Mouse (Mus musculus) adrenal gland, postnatal 36 days (tissue): Measurements from ENCODE around the gene Ttyh2. TPM values are rescaled to one million over a fixed set of nuclear protein-coding genes. Genes with fewer than 3 reads are reported as not detected.
"Not testable (repeated sequence)": the region's sequence is repeated elsewhere in the genome, so short reads cannot be mapped to it uniquely, and the experiment has no call there.

Experiments used
- DNase-seq, 2 experiments: peaks; one replicate each; pipeline ENCODE4 v3.0.0; 2021; ENCODE audit warnings: mixed read lengths in 1 of 2
- total RNA-seq, 2 experiments: library from RNA; stranded (reverse); gene quantifications; 2 replicates each; pipeline ENCODE4 v1.2.3; 2021

Gene Ttyh2
- total RNA-seq, 2 experiments from 2014 or later = 64.3 to 124 TPM

DNA sequence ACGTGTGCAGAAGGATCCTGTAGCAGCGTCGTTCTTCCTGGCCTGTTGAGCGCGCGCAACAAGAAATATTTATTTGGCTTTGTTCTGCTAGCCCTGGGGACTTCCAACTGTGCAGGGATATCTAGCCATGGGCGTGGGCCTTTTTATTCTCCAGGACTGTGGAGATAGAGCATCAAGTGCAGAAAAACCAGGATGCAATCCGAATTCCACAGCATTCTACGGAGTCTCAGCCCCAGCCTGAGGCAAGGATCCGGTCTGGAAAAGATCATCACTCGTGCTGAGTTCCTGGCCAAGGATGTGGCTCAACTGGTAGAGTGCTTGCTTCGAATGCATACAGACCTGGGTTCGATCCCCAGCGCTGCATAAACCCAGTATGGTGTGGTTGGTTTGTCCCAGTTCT, 13.1 kb upstream of the Ttyh2 start:
- DNase-seq = no peak

DNA sequence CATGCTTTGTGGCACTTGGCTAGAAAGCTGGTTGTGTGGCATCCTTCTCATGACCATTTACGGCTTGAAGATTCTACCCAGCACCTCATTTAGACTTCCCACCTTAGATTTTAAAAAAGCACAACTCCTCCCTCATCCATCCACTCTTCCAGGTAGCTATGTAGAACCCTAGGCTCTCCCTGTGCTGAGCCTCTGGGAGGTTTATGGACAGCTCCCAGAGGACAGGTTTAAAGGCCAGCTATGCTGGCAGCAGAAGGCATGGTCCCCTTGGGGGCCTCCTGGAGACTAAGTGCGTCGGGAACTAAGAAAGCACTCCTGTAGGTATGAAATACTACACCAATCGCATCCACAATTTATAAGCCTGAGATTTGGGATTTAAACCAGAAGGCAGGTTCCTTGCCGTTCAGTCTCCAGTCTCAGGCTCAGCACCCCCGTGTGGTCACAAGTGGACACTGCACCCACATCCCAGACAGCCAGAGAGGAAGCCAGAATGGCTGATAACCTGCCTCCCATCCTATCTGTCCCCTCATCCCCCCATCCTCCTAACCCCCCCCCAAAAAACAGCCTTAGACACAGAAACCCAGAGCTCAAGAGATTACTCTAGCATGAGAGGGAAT, 12.4 kb upstream of the Ttyh2 start:
- DNase-seq = peak; percentile 68 to 78

DNA sequence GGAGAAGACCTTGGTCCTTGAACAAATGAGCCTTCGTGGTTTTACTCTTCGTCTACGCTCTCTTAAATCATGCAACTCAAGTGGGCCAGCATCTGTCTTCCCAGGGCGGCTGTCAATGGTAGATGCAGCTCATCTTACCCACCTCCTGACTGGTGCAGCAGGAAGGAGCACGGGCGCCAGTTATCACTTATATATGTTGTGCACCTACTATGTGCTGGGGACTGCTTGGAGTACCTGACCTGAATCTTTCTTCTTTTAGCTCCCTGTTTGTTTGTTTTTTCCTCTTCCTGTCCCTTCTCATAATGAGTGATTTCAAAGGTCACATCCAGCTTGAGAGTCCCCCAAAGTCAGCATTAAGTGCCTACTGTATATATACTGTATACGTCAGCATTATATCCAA, 11.1 kb upstream of the Ttyh2 start:
- DNase-seq = no peak

DNA sequence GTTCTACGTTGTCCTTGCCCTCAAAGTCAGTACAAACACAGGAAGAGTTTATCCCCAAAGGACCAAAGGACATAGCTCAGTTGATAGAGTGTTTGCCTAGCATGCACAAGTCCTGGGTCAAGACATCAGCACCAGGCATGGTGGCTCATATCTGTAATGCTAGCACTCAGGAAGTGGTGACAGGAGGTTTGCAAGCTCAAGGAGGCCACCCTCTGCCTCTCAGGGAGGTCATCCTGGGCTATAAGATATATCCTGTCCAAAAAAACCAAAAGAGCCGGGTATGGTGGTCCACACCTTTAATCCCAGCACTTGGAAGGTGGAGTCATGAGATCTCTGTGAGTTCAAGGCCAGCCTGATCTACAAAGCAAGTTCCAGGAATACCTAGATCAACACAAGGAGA, 9.8 kb upstream of the Ttyh2 start:
- no peak for DNase-seq

DNA sequence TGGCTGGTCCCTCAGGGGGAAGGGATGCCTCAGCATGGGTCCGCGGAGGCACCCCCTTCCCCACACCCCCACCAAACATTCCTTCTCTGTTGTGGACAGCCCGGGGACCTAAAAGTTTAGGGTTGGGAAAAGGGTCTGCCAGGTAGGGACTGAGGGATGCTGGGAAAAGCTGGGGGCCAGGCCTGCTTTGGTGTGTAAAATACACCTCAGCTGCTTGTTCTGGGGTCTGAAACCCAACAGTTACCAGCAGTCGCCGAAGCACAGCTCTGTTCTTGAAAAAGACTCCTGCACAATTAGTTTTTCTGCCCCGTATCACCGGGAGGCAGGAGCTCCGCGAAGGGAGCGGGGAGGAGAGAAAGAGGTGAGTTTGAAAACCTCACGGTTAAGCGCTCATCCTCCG, 8.4 kb upstream of the Ttyh2 start:
- DNase-seq = no peak

DNA sequence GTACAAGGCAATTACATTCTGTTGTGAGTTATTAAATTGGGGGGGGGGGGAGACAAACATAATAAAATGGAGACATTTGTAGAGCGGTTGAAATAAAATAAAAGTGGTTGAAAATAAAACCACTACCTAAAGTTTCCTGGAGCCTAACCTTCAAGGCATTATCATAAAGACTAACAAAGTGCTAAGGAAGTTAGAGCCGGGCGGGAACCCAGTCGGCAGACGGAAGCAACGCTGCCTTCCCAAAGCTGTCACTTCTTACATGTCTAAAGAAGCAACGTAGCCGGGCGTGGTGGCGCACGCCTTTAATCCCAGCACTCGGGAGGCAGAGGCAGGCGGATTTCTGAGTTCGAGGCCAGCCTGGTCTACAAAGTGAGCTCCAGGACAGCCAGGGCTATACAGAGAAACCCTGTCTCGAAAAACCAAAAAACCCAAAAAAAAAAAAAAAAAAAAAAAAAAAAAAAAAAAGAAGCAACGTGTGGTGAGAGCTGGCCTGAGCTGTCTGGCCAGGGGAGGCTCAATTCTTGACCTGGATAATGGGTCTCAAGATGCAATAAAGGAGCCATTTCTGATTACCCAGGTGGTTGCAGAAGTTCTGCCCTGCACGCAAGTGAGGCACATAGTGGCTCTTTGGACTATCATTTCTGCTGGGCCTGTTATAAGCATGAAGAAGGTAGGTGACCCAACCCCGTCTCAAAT, 7.8 kb upstream of the Ttyh2 start:
- DNase-seq = no peak

DNA sequence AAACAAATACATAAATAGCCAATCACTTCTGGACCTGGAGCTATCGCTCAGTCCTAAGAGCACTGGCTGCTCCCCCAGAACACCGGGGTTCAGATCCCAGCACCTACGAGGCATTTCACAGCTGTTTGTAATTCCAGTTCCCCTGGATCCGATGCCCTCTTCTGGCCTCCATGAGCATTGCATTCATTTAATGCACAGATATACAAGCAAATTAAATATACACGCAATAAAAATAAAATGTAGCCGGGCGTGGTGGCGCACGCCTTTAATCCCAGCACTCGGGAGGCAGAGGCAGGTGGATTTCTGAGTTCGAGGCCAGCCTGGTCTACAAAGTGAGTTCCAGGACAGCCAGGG, 7.3 kb upstream of the Ttyh2 start:
- peak in 1 of 2 experiments; percentile 49 for DNase-seq

DNA sequence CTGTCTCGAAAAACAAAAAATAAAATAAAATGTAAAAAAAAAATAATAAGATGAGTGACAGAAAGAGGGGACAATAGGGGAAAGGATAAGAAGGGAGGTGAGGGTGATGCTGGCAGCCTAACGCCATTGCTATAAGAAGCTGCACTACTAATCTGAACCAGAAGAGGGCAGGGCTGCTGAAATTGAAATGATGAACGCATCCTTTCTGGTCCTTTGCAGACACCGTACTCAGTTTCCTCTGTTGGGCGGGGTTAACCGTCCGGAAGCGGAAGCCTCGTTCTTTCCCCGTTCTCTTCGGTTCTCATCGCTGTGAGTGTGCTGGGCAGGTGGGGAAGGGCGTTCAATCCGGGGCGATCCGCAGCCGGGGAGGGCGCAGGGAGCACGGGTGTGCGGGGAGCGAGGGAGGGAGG, 6.9 kb upstream of the Ttyh2 start, which contains the start of gene Rpl38:
Gene Rpl38 (plus strand): TSS at position 224 of the 410 bp plus-strand sequence.
- DNase-seq = peak; percentile 91

DNA sequence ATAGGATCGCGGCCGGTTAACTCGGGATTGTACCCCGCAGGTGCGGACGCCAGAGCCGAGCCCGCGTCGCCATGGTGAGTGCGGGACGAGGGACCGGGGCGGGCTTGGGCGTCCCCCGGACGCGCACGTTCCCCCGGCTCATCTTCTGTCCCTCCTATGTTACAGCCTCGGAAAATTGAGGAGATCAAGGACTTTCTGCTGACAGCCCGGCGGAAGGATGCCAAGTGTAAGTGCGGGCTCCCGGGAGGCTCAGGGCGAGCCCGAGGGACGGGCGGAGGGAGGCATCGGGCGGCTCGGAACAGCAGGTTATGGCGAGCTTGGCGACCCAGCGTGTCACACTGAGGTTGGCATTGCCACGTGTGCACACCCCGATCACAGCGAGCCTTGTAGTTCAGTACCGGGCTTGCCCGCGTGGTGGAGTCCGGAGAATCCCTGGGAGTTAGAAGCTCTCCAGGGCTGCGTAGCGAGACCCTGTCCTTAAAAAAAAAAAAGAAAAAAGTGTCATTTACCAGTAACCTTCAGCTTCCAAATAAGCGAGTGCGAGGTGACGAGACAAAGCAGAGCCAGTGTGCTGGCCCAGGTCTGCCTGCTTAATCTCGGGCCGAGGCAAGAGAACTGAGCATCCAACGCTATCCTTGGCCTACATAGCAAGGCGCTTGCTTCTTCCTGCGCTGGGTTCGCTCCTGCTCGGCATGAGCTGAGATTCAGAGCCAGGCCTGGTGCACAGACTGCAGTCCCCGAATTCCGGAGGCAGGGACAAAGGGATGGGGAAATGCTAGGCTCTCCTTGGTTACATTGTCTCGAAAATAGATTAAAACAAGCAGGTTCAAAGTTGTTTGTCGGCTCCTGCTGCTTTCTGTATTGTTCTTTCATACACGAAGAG, 6.2 kb upstream of the Ttyh2 start:
- DNase-seq = peak; percentile 81 to 86

DNA sequence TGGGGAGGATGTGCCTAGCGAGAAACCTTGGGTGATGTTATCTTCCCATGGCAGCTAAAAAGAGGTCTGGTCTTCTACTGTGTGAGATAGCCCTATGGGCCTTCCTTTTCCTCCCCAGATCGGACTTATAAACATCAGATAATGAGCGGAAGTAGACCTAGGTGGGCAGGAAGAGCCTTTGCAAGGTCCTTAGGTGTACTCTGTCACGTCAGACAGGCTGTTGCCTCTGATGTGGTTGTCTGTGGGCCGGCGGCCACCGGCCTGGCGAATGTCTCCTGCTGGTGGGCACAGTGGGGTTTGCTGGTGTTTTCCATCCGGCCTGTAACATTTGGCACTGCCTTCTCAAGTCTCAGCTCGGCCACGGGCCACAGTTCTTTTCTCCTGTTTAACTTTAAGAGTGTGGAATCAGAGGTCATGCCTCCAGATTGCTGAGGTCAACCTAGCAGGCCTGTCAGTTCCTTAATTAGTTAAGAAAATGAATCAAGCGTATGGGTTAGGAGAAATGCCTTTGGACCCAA, 5.5 kb upstream of the Ttyh2 start:
- DNase-seq = no peak

DNA sequence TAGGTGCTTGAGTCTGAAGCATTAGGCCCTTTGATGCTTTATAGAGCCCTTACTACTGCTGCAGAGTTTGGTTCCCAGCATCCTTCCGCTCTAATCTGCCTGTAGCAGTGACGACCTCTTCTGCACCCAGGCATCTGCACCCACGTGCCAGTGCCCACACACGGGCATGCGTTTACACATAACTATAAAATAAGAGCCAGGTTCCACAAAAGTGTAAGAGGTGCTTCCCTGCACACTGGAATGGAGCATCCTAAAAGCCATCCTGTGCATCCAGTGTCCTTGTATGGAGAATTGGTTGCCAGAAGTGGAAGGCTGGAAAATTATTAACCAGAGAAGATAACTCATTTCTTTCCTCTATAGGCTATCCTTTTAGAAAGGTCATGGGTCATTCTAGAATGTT, 4.1 kb upstream of the Ttyh2 start:
- DNase-seq = no peak

DNA sequence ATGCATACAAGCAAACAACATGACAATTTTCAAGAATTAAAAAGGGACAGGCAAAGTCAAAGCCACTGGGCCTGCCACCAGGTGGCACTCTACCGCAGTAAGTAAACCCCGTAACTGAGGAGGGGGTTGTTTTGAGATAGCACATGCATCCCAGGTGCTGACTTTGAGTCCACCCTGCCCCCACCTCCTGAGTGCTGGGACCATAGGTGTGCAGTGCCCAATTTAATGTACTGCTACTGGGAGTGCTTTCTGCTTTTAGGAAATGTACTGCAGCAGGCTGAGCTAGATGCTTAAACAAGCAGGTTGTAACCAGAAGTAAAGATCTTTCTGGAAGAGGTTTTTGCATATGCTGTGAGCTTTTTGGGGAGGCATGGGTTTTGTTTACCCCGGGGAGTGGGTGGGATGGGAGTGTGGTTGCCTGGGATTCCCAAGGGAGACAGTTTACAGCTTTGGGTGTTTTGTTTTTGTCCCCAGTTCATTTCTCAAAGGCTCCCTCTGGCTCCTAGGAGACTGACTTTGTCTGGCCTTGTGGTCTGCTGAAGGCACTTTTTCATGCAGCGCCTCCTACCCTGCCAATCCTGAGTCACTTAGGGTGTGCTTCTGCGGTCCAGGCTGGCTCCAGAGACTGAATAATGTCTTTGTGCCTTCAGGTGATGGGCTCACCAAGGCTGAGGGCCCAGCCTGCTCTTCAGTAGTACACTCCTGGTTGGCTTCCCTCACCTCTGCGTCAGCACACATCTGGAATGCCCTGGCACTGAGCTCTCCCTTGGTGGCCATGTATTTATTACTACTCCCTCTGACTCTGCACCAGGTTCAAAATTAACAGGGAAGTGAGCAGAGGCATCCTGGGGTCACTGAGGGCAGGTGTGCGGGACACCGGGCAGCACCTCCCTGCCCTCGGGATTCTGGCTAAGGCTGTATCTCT, 2.2 kb upstream of the Ttyh2 start:
- DNase-seq = peak; percentile 60 to 69

DNA sequence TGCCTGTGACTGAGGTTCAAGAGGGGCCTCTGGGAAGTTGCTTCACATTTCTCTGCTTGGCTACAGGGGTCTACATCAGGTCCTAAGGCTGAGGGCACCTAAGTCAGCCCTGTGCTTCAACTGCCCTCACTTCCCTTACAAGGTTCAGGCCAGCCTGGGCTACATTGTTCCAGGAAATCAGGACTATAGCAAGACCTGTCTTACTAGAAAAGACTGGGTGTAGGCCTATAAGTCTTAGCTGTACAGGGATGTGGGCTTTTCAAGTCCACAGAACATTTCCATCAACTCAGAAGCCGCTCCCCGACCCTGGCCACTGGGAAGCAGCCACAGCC, 1.5 kb upstream of the Ttyh2 start:
- DNase-seq = no peak

DNA sequence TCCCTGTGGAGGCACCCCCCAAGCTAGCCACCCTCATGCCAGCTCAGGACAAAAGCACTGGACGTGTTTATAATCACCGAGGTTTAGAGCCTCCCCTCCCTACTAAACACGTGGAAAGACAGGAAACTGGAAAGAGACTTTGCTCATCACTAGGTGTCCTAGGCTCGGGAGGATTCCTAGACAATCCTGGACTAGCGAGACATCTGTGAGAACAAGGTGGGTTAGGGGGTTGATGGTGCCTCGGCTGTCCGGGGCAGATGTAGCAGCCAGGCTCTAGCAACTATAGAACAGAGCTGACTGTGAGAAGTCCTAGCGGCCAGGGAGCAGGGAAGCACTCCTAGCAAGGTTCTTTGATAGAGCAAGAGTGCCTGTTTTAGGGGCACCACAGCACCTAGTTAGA, 1.1 kb upstream of the Ttyh2 start:
- DNase-seq = no peak

DNA sequence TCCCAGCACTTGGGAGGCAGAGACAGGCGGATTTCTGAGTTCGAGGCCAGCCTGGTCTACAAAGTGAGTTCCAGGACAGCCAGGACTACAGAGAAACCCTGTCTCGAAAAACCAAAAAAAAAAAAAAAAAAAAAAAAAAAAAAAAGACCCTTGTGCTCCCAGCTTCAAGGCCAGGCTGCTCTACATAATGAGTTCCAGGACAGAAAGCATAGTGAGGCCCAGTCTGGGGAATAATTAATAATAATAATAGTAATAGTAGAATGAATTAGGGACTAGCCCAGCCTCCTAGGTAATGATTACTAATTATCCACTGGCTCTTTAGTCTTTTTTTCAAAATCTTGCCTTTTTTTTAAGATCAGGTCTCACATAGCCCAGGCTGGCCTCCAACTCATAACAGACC, 435 bp upstream of the Ttyh2 start:
- not testable (repeated sequence) for DNase-seq

DNA sequence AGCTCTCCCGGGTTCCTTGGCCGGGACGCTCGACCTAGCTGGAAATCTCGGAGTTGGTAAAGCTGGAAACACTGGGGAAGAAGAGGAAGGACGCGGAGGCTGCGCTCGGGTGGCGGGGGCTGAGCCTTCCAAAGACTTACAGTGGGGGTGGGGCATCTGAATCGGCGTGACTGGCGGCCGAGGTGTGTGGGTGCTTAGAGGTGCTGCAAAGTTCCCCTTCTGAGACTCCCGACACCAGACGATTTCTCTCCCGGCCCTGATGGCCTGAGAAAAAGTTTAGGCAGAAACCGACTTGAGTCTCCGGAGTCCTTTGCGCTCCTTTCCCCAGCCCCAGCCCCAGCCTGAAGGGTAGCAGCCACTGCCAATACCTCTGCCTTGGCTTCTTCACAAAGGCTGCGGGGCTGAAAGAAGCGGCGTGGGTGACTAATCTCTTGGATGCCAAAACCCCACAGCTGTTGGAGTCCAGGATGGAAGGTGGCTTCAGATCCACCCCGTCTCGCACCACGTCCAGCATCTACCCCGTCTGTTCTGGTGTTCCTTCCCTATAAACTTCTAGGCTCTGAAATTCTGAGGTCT, 683 bp downstream of the Ttyh2 start:
- DNase-seq = peak; percentile 67 to 78

DNA sequence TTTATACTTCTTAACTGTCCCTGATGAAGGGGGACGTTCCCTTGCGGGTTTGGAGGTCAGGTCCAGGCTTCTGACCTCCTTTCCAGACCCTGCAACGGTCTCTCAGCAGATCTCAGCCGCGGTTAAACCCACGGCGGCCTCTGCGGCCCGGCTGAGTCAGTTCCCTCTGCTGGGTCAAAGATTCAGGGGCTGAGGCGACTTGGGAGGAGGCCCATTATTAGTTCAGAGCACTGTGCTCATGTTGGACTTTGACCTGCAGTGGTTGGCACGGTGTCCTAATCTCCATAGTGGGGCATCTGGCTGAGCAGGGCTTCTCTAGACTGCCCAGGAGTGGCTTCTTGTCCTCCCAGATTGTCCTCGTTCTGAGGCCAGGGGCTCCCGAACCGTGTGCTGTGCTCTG, 1.2 kb downstream of the Ttyh2 start:
- peak; percentile 76 for DNase-seq

DNA sequence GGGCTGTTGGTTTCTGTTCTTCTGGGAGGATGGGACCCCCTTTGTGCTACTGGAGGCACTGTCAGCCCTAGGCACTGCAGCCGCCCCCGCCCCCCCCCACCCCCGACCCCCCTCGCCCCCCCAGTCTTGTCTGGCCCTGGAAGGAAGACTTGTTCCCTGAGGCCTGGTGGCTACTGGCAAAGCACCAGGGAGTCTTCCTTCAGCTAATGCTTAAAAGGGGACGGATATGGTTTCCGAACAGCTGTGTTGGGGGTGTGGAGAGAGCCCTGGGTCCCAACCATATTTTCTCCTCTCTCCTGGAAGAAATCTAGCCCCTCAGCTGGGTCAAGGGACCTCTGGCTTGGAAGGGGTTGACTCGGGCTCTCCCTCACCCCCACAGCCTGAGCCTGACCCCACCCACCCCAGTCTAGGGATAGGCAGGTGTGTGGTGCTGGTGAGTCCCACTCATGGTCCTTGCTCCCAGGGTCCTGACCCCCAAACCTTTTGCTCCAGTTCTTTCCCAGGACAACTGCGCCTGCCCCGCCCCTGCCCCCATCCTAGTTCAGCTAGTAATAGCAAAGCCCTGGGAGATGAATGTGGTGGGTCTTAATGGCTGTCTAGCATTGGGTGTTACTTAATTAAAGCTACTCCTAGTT, 1.8 kb downstream of the Ttyh2 start:
- peak in 1 of 2 experiments; percentile 39 for DNase-seq

DNA sequence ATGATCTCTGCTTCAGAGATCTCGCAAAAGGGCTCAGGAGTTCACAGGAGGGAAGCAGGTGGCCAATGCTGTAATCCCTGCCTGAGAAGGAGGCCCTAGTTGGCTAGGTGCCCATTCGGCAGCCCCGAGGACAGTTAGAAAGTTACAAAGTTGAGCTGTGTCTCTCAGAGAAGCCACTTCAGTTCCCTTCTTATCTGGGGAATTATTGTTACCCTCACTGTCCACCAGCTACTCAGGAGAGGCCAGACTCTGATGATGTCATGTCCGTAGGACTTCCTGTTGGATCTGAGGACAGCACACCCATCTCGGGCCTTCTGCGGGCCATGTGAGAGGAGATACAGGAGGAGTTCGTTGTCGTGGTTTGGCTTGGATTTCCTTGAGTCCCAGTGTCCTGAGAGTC, 4.4 kb downstream of the Ttyh2 start:
- peak; percentile 63 to 65 for DNase-seq

DNA sequence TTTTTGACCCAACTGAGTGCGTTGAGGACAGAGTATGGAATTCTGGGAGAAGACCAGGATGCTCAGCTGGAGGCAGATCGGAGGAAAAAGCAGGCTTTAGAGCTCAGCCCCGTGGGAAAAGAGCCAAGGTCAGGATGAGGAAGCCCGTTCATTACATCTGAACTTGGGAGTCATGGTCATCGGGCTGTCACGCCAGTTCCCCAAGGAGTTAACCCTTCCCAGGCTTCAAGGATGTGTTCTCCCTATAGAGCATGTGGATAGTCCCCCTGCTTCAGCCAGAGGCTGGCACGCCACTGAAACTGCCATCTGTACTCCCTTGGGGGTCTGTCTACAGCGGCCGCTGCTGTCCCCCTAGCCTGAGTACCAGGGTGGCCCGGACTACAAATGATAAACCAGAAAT, 5.1 kb downstream of the Ttyh2 start:
- DNase-seq = peak; percentile 85 to 86

DNA sequence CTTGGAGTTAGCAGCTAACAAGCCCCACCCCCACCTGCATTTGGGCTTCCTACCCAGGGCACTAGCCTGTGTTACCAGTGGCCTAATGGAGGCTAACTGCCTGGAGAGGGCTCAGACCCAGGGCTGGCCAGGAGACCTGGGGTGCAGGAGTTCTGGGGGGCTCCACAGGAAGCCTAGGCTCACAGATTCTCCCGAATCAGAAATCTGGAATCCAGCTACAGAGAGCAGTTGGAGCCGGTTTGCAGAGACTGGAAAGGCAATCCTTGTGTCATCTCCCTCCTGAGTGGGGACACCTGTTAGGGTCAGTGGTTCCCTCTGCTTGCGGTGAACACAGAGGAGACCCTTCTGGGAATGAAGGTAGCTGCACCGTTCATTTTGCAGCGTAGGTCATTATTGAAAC, 5.8 kb downstream of the Ttyh2 start:
- DNase-seq = no peak
